Mouse (Mus musculus) neural tube, embryonic 11.5 days (tissue): ENCODE data around the gene Cbx6. TPM values are rescaled to one million over a fixed set of nuclear protein-coding genes. Genes with fewer than 3 reads are reported as not detected.

ENCODE experiments used
- ATAC-seq: fragments of 200-750 bp; cut with Nextera tagmentation; 2 replicates; pipeline ENCODE4 v1.8.0; 2017; ENCODE audit warnings: moderate number of reproducible peaks, mild to moderate bottlenecking, moderate TSS enrichment, moderate library complexity; ENCODE audit not compliant: insufficient read depth, low FRiP score, low TSS enrichment
- DNase-seq: peaks from one replicate; pipeline ENCODE4 v3.0.0-alpha.2; 2015; ENCODE audit warnings: low spot score
- H3K27ac ChIP-seq: fragments of 300-500 bp; sonication (generic); 2 replicates; pipeline ENCODE4 v1.5.1; 2014; ENCODE audit warnings: low read depth, mild to moderate bottlenecking, low read length
- H3K27me3 ChIP-seq: fragments of 300-500 bp; sonication (generic); 2 replicates; pipeline ENCODE4 v1.6.1; 2014; ENCODE audit warnings: mild to moderate bottlenecking, low read length, mixed read lengths; ENCODE audit not compliant: control insufficient read depth, insufficient read depth
- H3K36me3 ChIP-seq: fragments of 300-500 bp; sonication (generic); 2 replicates; pipeline ENCODE4 v1.6.1; 2014; ENCODE audit warnings: mild to moderate bottlenecking, low read length, moderate library complexity, mixed read lengths; ENCODE audit not compliant: control insufficient read depth, insufficient read depth
- H3K4me1 ChIP-seq: fragments of 300-500 bp; sonication (generic); 2 replicates; pipeline ENCODE4 v1.6.1; 2014; ENCODE audit warnings: low read length, mixed read lengths; ENCODE audit not compliant: control insufficient read depth, insufficient read depth
- H3K4me2 ChIP-seq: fragments of 300-500 bp; sonication (generic); 2 replicates; pipeline ENCODE4 v1.6.1; 2014; ENCODE audit warnings: low read depth, mild to moderate bottlenecking, moderate library complexity
- H3K4me3 ChIP-seq: fragments of 300-500 bp; sonication (generic); 2 replicates; pipeline ENCODE4 v1.5.1; 2014; ENCODE audit warnings: low read depth, low read length
- H3K9ac ChIP-seq: fragments of 300-500 bp; sonication (generic); 2 replicates; pipeline ENCODE4 v1.6.1; 2014; ENCODE audit warnings: mild to moderate bottlenecking, low read length
- H3K9me3 ChIP-seq: fragments of 300-500 bp; sonication (generic); 2 replicates; pipeline ENCODE4 v1.6.1; 2016; ENCODE audit warnings: low read length; ENCODE audit not compliant: control insufficient read depth
- WGBS: fragments of 180-500 bp; shearing (Covaris S2); extraction: QIAGEN DNeasy Blood & Tissue Kit; methylation state at CpG from one replicate; pipeline ENCODE4 v1.1.7; 2014; 5-methylcytosine and 5-hydroxymethylcytosine counted together
- polyA plus RNA-seq: library from polyadenylated mRNA; unstranded; fragments of >200 nt; fragmentation: Nextera tagmentation; extraction: Ambion mirVana; gene quantifications from 2 replicates; pipeline ENCODE4 v1.2.1, GENCODE M21; 2014

Cbx6 gene
- polyA plus RNA-seq, 1 experiment from 2014 or later: 18.0 TPM

- no peak overlapping the region for H3K4me3 ChIP-seq
- no peaks in the 10 kb centered on the region for H3K4me1 ChIP-seq
- DNase-seq (no peak), ATAC-seq (no peak)
- WGBS: 93% methylated on average over 8 of the region's 8 CpGs
- no peak overlapping the region for H3K27ac ChIP-seq
- no peak overlapping the region for H3K4me2 ChIP-seq
- H3K9ac ChIP-seq: no peak overlapping the region
- H3K36me3 ChIP-seq: no peaks in the 10 kb centered on the region
- no peaks in the 10 kb centered on the region for H3K9me3 ChIP-seq
- no peaks in the 10 kb centered on the region for H3K27me3 ChIP-seq
Measured at GRCm38 (mm10) chr15:79873545-79873944, 39.1 kb upstream of the Cbx6 start.

- Histone ChIP-seq H3K9ac (no peak overlapping the region), H3K4me2 (no peak overlapping the region), H3K27ac (no peak overlapping the region), H3K4me3 (no peak overlapping the region), H3K4me1 (no peaks in the 10 kb centered on the region), H3K27me3 (no peaks in the 10 kb centered on the region), H3K36me3 (no peaks in the 10 kb centered on the region), H3K9me3 (no peaks in the 10 kb centered on the region)
- DNase-seq: no peak
- 87% methylated on average over 3 of the region's 3 CpGs for WGBS
- ATAC-seq: no peak
Measured at GRCm38 (mm10) chr15:79867260-79868002, 32.9 kb upstream of the Cbx6 start.

GRCm38 (mm10) chr15:79859821-79860220 lies 25.3 kb upstream of the Cbx6 start:
- 86% methylated on average over 9 of the region's 9 CpGs for WGBS

GRCm38 (mm10) chr15:79858979-79859378 lies 24.5 kb upstream of the Cbx6 start:
- DNase-seq: no peak
- 85% methylated on average over 5 of the region's 5 CpGs for WGBS
- no peaks in the 10 kb centered on the region for H3K9me3 ChIP-seq
- no peaks in the 10 kb centered on the region for H3K36me3 ChIP-seq
- H3K4me3 ChIP-seq: no peak overlapping the region
- no peak overlapping the region for H3K4me2 ChIP-seq
- no peak for ATAC-seq
- H3K4me1 ChIP-seq: no peaks in the 10 kb centered on the region
- no peak overlapping the region for H3K9ac ChIP-seq
- H3K27ac ChIP-seq: no peak overlapping the region
- no peaks in the 10 kb centered on the region for H3K27me3 ChIP-seq

More at GRCm38 (mm10) chr15:79859821-79860220, 25.3 kb upstream of the Cbx6 start:
- DNase-seq (no peak), ATAC-seq (no peak)
- H3K27ac ChIP-seq: no peak overlapping the region
- no peak overlapping the region for H3K4me3 ChIP-seq
- H3K4me2 ChIP-seq: no peak overlapping the region
- H3K36me3 ChIP-seq: no peaks in the 10 kb centered on the region
- no peaks in the 10 kb centered on the region for H3K27me3 ChIP-seq
- no peaks in the 10 kb centered on the region for H3K4me1 ChIP-seq
- no peak overlapping the region for H3K9ac ChIP-seq
- H3K9me3 ChIP-seq: no peaks in the 10 kb centered on the region

GRCm38 (mm10) chr15:79850143-79850542 lies 15.7 kb upstream of the Cbx6 start:
- H3K4me2 ChIP-seq: no peak overlapping the region
- no peaks in the 10 kb centered on the region for H3K9me3 ChIP-seq
- H3K4me1 ChIP-seq: peaks cover 7% of the 10 kb centered on the region; the same call in 1 of the 2 replicates
- no peak overlapping the region for H3K9ac ChIP-seq
- no peaks in the 10 kb centered on the region; the same call in 1 of the 2 replicates for H3K27me3 ChIP-seq
- no peak overlapping the region for H3K4me3 ChIP-seq
- 86% methylated on average over 2 of the region's 2 CpGs for WGBS
- H3K27ac ChIP-seq: no peak overlapping the region
- DNase-seq: no peak
- H3K36me3 ChIP-seq: no peaks in the 10 kb centered on the region
- no peak for ATAC-seq

- Histone ChIP-seq H3K4me2 (no peak overlapping the region), H3K27ac (no peak overlapping the region), H3K27me3 (no peaks in the 10 kb centered on the region; the same call in 1 of the 2 replicates), H3K36me3 (no peaks in the 10 kb centered on the region), H3K9me3 (no peaks in the 10 kb centered on the region), H3K9ac (no peak overlapping the region), H3K4me3 (no peak overlapping the region), H3K4me1 (peaks cover 7% of the 10 kb centered on the region; the same call in 1 of the 2 replicates)
- ATAC-seq (no peak), DNase-seq (no peak)
- WGBS: 28% methylated on average over 5 of the region's 5 CpGs
Measured at GRCm38 (mm10) chr15:79847100-79847499, 12.6 kb upstream of the Cbx6 start.

- H3K4me3 ChIP-seq: no peak overlapping the region
- ATAC-seq: no peak
- H3K27ac ChIP-seq: no peak overlapping the region
- DNase-seq: no peak
- no peak overlapping the region for H3K9ac ChIP-seq
- no peaks in the 10 kb centered on the region for H3K9me3 ChIP-seq
- H3K27me3 ChIP-seq: no peaks in the 10 kb centered on the region; the same call in 1 of the 2 replicates
- H3K4me2 ChIP-seq: no peak overlapping the region
- no peaks in the 10 kb centered on the region for H3K36me3 ChIP-seq
- 49% methylated on average over 4 of the region's 4 CpGs for WGBS
- H3K4me1 ChIP-seq: peaks cover 7% of the 10 kb centered on the region; the same call in 1 of the 2 replicates
Measured at GRCm38 (mm10) chr15:79845986-79846385, 11.5 kb upstream of the Cbx6 start.

- Histone ChIP-seq H3K36me3 (no peaks in the 10 kb centered on the region), H3K4me2 (no peak overlapping the region), H3K4me3 (no peak overlapping the region), H3K9ac (no peak overlapping the region), H3K4me1 (peaks cover 7% of the 10 kb centered on the region; the same call in 1 of the 2 replicates), H3K27me3 (no peaks in the 10 kb centered on the region; the same call in 1 of the 2 replicates), H3K9me3 (no peaks in the 10 kb centered on the region), H3K27ac (no peak overlapping the region)
- no peak for DNase-seq
- ATAC-seq: no peak
- WGBS: 93% methylated on average over 3 of the region's 3 CpGs
Measured at GRCm38 (mm10) chr15:79842985-79843384, 8.5 kb upstream of the Cbx6 start.

- Histone ChIP-seq H3K4me3 (no peak overlapping the region), H3K27me3 (no peaks in the 10 kb centered on the region), H3K9me3 (no peaks in the 10 kb centered on the region), H3K4me1 (0 out of 2 replicates have a peak, but pooled peaks cover under 1% of the 10 kb centered on the region), H3K9ac (no peak overlapping the region), H3K27ac (no peak overlapping the region), H3K36me3 (no peaks in the 10 kb centered on the region), H3K4me2 (no peak overlapping the region)
- ATAC-seq (no peak), DNase-seq (no peak)
- 63% methylated on average over 2 of the region's 2 CpGs for WGBS
Measured at GRCm38 (mm10) chr15:79840281-79840680, 5.8 kb upstream of the Cbx6 start.
